Mouse (Mus musculus) erythroblast, embryonic 14.5 days (primary cell): Measurements from ENCODE around the gene Ppp1r16b.

ENCODE experiments used
- GATA1 ChIP-seq: IDR thresholded peaks from 2 replicates; pipeline ENCODE4 v1.6.1; 2012; ENCODE audit warnings: low read length, inconsistent platforms, mixed read lengths
- TAL1 ChIP-seq: IDR thresholded peaks from 3 replicates; pipeline ENCODE4 v1.6.1; 2012; ENCODE audit warnings: low read length, inconsistent platforms, mixed read lengths

GRCm38 (mm10) chr2:158695811-158696210, 30.6 kb downstream of the Ppp1r16b start:
- TF ChIP-seq TAL1 (no peak), GATA1 (no peak)
